16 mouse cellular contexts compared by ENCODE assay signal in the genomic region with DNA sequence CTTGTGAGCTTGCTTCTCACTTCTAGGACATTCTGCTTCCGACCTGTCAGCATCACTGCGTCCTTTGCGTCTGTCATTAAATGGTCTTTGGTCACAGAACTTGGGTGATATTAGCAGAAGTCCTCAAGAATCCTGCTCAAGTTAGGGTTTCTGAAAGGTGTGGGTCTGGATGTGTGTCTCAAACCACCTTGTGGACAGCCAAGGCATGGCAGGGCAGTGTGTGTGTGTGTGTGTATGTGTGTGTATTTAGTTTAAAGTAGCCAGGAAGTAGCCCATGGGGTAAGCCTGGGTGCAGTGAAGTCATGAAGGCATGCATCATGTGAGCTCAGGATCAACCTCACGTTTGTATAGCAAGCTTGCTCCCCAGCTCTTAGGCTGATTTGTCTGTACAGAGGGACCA.
DNase-seq lines count a peak whose midpoint lies in the region; ATAC-seq and TF ChIP-seq lines count a peak whose summit lies in the region.
"Had no signal": no experiment of that assay in that cellular context is flagged by ENCODE, and none has a peak within 500 bp of the region (broad histone marks: within the 10 kb centered on the region; RNA-seq: fewer than 3 reads in every experiment).

No protein-coding gene starts in this region.

- DNase-seq in kidney, postnatal 0 days (ENCODE audit: low spot score): no peak
- DNase-seq in midbrain, postnatal 0 days (ENCODE audit: low spot score): no peak
- DNase-seq in midbrain, embryonic 14.5 days: no peak
- peak; percentile 3 for DNase-seq in R1 (ENCODE audit: low read depth, low spot score)
- no peak for DNase-seq in gastrocnemius, adult 2 months
- no peak for DNase-seq in embryo, embryonic 9.5 days (ENCODE audit: extremely low spot score)
- DNase-seq: adrenal gland, adult 8-10 months; cerebellum, adult 11-12 months; cerebellum, postnatal 36 days; retina, postnatal 1 day had no signal

- H3K27ac ChIP-seq in kidney, postnatal 0 days: no peak overlapping the region
- H3K27ac ChIP-seq in kidney, embryonic 15.5 days: no peak overlapping the region
- H3K27ac ChIP-seq in midbrain, postnatal 0 days (ENCODE audit: low read depth, low read length): no peak overlapping the region
- no peak overlapping the region for H3K27ac ChIP-seq in midbrain, embryonic 14.5 days (replicated peaks; ENCODE audit: low read depth, low read length)
- H3K27ac ChIP-seq in gastrocnemius, adult 2 months: no peak overlapping the region
- H3K27ac ChIP-seq: embryonic facial prominence, embryonic 13.5 days; heart, embryonic 15.5 days; hindbrain, embryonic 13.5 days; limb, embryonic 15.5 days; neural tube, embryonic 15.5 days had no signal

- H3K4me3 ChIP-seq in kidney, postnatal 0 days (replicated peaks; ENCODE audit: low read depth, low read length): no peak overlapping the region
- H3K4me3 ChIP-seq in kidney, embryonic 15.5 days (replicated peaks): no peak overlapping the region
- H3K4me3 ChIP-seq in midbrain, postnatal 0 days (ENCODE audit: low read depth, low read length): no peak overlapping the region
- H3K4me3 ChIP-seq in midbrain, embryonic 14.5 days (replicated peaks; ENCODE audit: low read depth, low read length): no peak overlapping the region
- H3K4me3 ChIP-seq in gastrocnemius, adult 2 months: no peak overlapping the region
- H3K4me3 ChIP-seq: embryonic facial prominence, embryonic 13.5 days; heart, embryonic 15.5 days; hindbrain, embryonic 13.5 days; limb, embryonic 15.5 days; neural tube, embryonic 15.5 days had no signal

- WGBS in kidney, postnatal 0 days: 86% methylated on average over 4 of the region's 4 CpGs
- 88% methylated on average over 4 of the region's 4 CpGs for WGBS in kidney, embryonic 15.5 days
- WGBS in midbrain, postnatal 0 days: 85% methylated on average over 4 of the region's 4 CpGs
- WGBS in midbrain, embryonic 14.5 days: 88% methylated on average over 4 of the region's 4 CpGs

- intact Hi-C loops in gastrocnemius, adult 2 months (cut with DNase I): loop anchor here (10.0 kb wide), 1 partner anchor 260 kb away; no protein-coding TSS in a partner anchor

- no peaks in the 10 kb centered on the region for H3K9me3 ChIP-seq in kidney, postnatal 0 days (replicated peaks; ENCODE audit: low read length)
- H3K9me3 ChIP-seq in kidney, embryonic 15.5 days (replicated peaks): no peaks in the 10 kb centered on the region
- H3K9me3 ChIP-seq in midbrain, postnatal 0 days (ENCODE audit: low read length): no peaks in the 10 kb centered on the region
- no peaks in the 10 kb centered on the region for H3K9me3 ChIP-seq in midbrain, embryonic 14.5 days (ENCODE audit: control insufficient read depth, low read length)
- H3K9me3 ChIP-seq: embryonic facial prominence, embryonic 13.5 days; heart, embryonic 15.5 days; hindbrain, embryonic 13.5 days; limb, embryonic 15.5 days; neural tube, embryonic 15.5 days had no signal

- no peaks in the 10 kb centered on the region for H3K4me1 ChIP-seq in kidney, postnatal 0 days (replicated peaks; ENCODE audit: insufficient read depth, low read length)
- H3K4me1 ChIP-seq in kidney, embryonic 15.5 days: peaks cover 17% of the 10 kb centered on the region
- no peaks in the 10 kb centered on the region for H3K4me1 ChIP-seq in midbrain, postnatal 0 days (ENCODE audit: insufficient read depth, low read length)
- no peaks in the 10 kb centered on the region for H3K4me1 ChIP-seq in midbrain, embryonic 14.5 days (ENCODE audit: control insufficient read depth, insufficient read depth, low read length)
- H3K4me1 ChIP-seq: heart, embryonic 15.5 days; neural tube, embryonic 15.5 days had no signal

- H3K9ac ChIP-seq in kidney, postnatal 0 days (ENCODE audit: low read depth, low read length): no peak overlapping the region
- no peak overlapping the region for H3K9ac ChIP-seq in kidney, embryonic 15.5 days
- no peak overlapping the region for H3K9ac ChIP-seq in midbrain, postnatal 0 days (replicated peaks; ENCODE audit: low read length, poor library complexity, severe bottlenecking)
- no peak overlapping the region for H3K9ac ChIP-seq in midbrain, embryonic 14.5 days (replicated peaks; ENCODE audit: low read length)
- H3K9ac ChIP-seq: embryonic facial prominence, embryonic 13.5 days; heart, embryonic 15.5 days; hindbrain, embryonic 13.5 days; limb, embryonic 15.5 days; neural tube, embryonic 15.5 days had no signal

- H3K27me3 ChIP-seq in kidney, postnatal 0 days (ENCODE audit: insufficient read depth, low read length): no peaks in the 10 kb centered on the region
- peaks cover 6% of the 10 kb centered on the region; the same call in 1 of the 2 replicates for H3K27me3 ChIP-seq in kidney, embryonic 15.5 days
- no peaks in the 10 kb centered on the region for H3K27me3 ChIP-seq in midbrain, postnatal 0 days (ENCODE audit: insufficient read depth, low read length)
- H3K27me3 ChIP-seq in midbrain, embryonic 14.5 days (ENCODE audit: control insufficient read depth, insufficient read depth, low read length): no peaks in the 10 kb centered on the region
- H3K27me3 ChIP-seq: embryonic facial prominence, embryonic 13.5 days; heart, embryonic 15.5 days; hindbrain, embryonic 13.5 days; limb, embryonic 15.5 days had no signal

- no peak overlapping the region for H3K4me2 ChIP-seq in kidney, postnatal 0 days (ENCODE audit: low read length)
- H3K4me2 ChIP-seq in kidney, embryonic 15.5 days: no peak overlapping the region
- no peak overlapping the region for H3K4me2 ChIP-seq in midbrain, postnatal 0 days (ENCODE audit: low read depth, low read length, poor library complexity, severe bottlenecking)
- no peak overlapping the region for H3K4me2 ChIP-seq in midbrain, embryonic 14.5 days (ENCODE audit: low read length)
- H3K4me2 ChIP-seq: embryonic facial prominence, embryonic 13.5 days; heart, embryonic 15.5 days; hindbrain, embryonic 13.5 days; limb, embryonic 15.5 days; neural tube, embryonic 15.5 days had no signal

- H3K36me3 ChIP-seq in kidney, postnatal 0 days (ENCODE audit: insufficient read depth, low read length): no peaks in the 10 kb centered on the region
- no peaks in the 10 kb centered on the region for H3K36me3 ChIP-seq in kidney, embryonic 15.5 days
- H3K36me3 ChIP-seq in midbrain, postnatal 0 days (ENCODE audit: insufficient read depth, low read length): no peaks in the 10 kb centered on the region
- H3K36me3 ChIP-seq in midbrain, embryonic 14.5 days (ENCODE audit: control insufficient read depth, insufficient read depth, low read length): no peaks in the 10 kb centered on the region
- H3K36me3 ChIP-seq: embryonic facial prominence, embryonic 13.5 days; heart, embryonic 15.5 days; hindbrain, embryonic 13.5 days; limb, embryonic 15.5 days; neural tube, embryonic 15.5 days had no signal

- TF ChIP-seq CTCF in kidney, postnatal 0 days (IDR thresholded peaks at IDR 0.05; ENCODE audit: low read depth): peak; percentile 49; the same call in 1 of the 2 replicates
- TF ChIP-seq CTCF in midbrain, postnatal 0 days (IDR thresholded peaks at IDR 0.05): peak; percentile 29; the same call in 1 of the 2 replicates
- no peak for TF ChIP-seq CTCF in gastrocnemius, adult 2 months (IDR thresholded peaks at IDR 0.05)

- no peak for ATAC-seq in kidney, postnatal 0 days (replicated peaks; ENCODE audit: low FRiP score, low read depth)
- no peak for ATAC-seq in kidney, embryonic 15.5 days (replicated peaks; ENCODE audit: low FRiP score)
- no peak for ATAC-seq in midbrain, postnatal 0 days (ENCODE audit: low FRiP score)
- no peak for ATAC-seq in midbrain, embryonic 14.5 days (ENCODE audit: low FRiP score, low TSS enrichment)
